Mouse (Mus musculus) stomach, embryonic 14.5 days (tissue): ENCODE results near the gene Psma7. TPM values are rescaled to one million over a fixed set of nuclear protein-coding genes. Genes with fewer than 3 reads are reported as not detected.

Experiments
- ATAC-seq: fragments of 200-750 bp; cut with Nextera tagmentation; 2 replicates; pipeline ENCODE4 v1.8.0; 2017; ENCODE audit warnings: low read depth, moderate TSS enrichment; ENCODE audit not compliant: insufficient number of reproducible peaks, insufficient read depth, low FRiP score
- H3K27ac ChIP-seq: fragments of 300-500 bp; sonication (generic); 2 replicates; pipeline ENCODE4 v1.5.1; 2014; ENCODE audit warnings: mild to moderate bottlenecking, low read length, moderate library complexity, mixed read lengths
- H3K27me3 ChIP-seq: fragments of 300-500 bp; sonication (generic); 2 replicates; pipeline ENCODE4 v1.6.1; 2014; ENCODE audit warnings: low read length, control low read depth, mixed read lengths; ENCODE audit not compliant: control insufficient read depth, insufficient read depth
- H3K36me3 ChIP-seq: fragments of 300-500 bp; sonication (generic); 2 replicates; pipeline ENCODE4 v1.6.1; 2014; ENCODE audit warnings: mild to moderate bottlenecking, control low read depth, low read length, moderate library complexity, mixed read lengths; ENCODE audit not compliant: control insufficient read depth, insufficient read depth
- H3K4me1 ChIP-seq: fragments of 300-500 bp; sonication (generic); 2 replicates; pipeline ENCODE4 v1.6.1; 2014; ENCODE audit warnings: low read length, control low read depth, mixed read lengths; ENCODE audit not compliant: control insufficient read depth, insufficient read depth
- H3K4me2 ChIP-seq: fragments of 300-500 bp; sonication (generic); replicated peaks from 2 replicates; pipeline ENCODE4 v1.6.1; 2014; ENCODE audit warnings: low read depth, low read length, control low read depth
- H3K4me3 ChIP-seq: fragments of 300-500 bp; sonication (generic); 2 replicates; pipeline ENCODE4 v1.5.1; 2014; ENCODE audit warnings: low read depth, low read length, control low read depth
- H3K9ac ChIP-seq: fragments of 300-500 bp; sonication (generic); replicated peaks from 2 replicates; pipeline ENCODE4 v1.6.1; 2014; ENCODE audit warnings: low read depth, mild to moderate bottlenecking, control low read depth, low read length, moderate library complexity, mixed read lengths
- H3K9me3 ChIP-seq: fragments of 300-500 bp; sonication (generic); 2 replicates; pipeline ENCODE4 v1.6.1; 2016; ENCODE audit warnings: low read depth, low read length, control low read depth; ENCODE audit not compliant: control insufficient read depth
- WGBS: fragments of 180-500 bp; shearing (Covaris S2); extraction: QIAGEN DNeasy Blood & Tissue Kit; methylation state at CpG from one replicate; pipeline ENCODE4 v1.1.7; 2014; 5-methylcytosine and 5-hydroxymethylcytosine counted together
- polyA plus RNA-seq: library from polyadenylated mRNA; unstranded; fragments of >200 nt; fragmentation: Nextera tagmentation; extraction: Ambion mirVana; gene quantifications from 2 replicates; pipeline ENCODE4 v1.2.1, GENCODE M21; 2014

Gene Psma7
- polyA plus RNA-seq, 1 experiment from 2014 or later = 480 TPM

DNA sequence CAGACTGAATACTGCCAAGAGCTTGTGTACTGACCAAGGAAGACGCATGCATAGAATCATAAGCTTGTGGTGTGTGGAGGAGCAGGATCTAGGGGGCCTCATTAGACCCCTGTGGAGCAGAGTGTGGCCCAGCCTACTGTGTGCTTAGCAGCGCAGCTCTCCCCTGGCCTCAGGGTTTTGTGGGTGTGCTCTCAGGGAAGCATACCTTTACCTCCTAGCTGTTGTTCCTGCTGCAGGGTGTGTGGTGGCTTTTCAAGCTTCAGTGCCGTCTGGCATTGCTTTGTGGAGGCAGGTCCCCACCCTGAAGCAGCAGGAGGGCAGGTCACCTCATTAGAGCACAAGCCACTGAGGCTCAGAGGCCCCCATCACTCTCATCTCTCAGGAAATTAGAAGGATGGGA lies 35.4 kb upstream of the Psma7 start:
- Histone ChIP-seq H3K36me3 (no peaks in the 10 kb centered on the region; the same call in 1 of the 2 replicates), H3K9ac (no peak overlapping the region), H3K27me3 (no peaks in the 10 kb centered on the region), H3K9me3 (no peaks in the 10 kb centered on the region), H3K4me2 (no peak overlapping the region), H3K4me1 (no peaks in the 10 kb centered on the region), H3K4me3 (no peak overlapping the region), H3K27ac (no peak overlapping the region)
- WGBS = 65% methylated on average over 3 of the region's 3 CpGs
- ATAC-seq = no peak

DNA sequence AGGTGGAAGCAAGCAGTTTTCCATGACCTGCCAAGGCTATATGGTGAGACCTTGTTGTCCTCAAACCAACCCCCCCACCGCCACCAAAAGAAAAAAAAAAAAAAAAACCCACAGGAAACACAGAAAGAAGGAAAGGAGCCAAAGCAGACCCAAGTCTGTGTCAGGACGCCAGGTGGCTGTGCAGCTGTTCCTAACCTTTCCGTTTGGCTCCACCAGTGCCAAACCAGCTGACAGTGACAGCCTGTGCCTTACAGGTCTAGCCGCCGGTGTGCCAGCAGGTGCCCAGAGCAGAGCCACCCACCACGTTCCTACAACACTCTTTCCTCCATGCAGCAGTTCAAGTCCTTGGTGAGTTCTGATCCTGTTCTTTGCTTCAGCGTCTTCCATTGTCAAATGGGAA lies 30.7 kb upstream of the Psma7 start:
- Histone ChIP-seq H3K4me3 (no peak overlapping the region), H3K27me3 (no peaks in the 10 kb centered on the region), H3K9me3 (no peaks in the 10 kb centered on the region), H3K27ac (no peak overlapping the region), H3K36me3 (no peaks in the 10 kb centered on the region; the same call in 1 of the 2 replicates), H3K9ac (no peak overlapping the region), H3K4me1 (peaks cover 8% of the 10 kb centered on the region; the same call in 1 of the 2 replicates), H3K4me2 (no peak overlapping the region)
- no peak for ATAC-seq
- WGBS = 89% methylated on average over 7 of the region's 7 CpGs

GRCm38 (mm10) chr2:180071671-180072070 lies 29.4 kb upstream of the Psma7 start:
- no peak for ATAC-seq
- no peak overlapping the region for H3K27ac ChIP-seq
- WGBS = 83% methylated on average over 2 of the region's 2 CpGs
- H3K36me3 ChIP-seq = peaks cover 3% of the 10 kb centered on the region; the same call in 1 of the 2 replicates
- no peak overlapping the region for H3K9ac ChIP-seq
- no peaks in the 10 kb centered on the region for H3K9me3 ChIP-seq
- H3K4me3 ChIP-seq = no peak overlapping the region
- peaks cover 8% of the 10 kb centered on the region; the same call in 1 of the 2 replicates for H3K4me1 ChIP-seq
- peak overlapping the region; percentile 62; the same call in 1 of the 2 replicates for H3K4me2 ChIP-seq
- H3K27me3 ChIP-seq = no peaks in the 10 kb centered on the region

- Histone ChIP-seq H3K4me3 (peak within 1 kb of the TSS; percentile 63), H3K4me2 (peak within 1 kb of the TSS; percentile 62), H3K4me1 (peaks cover 8% of the 10 kb centered on the region; the same call in 1 of the 2 replicates), H3K9me3 (no peaks in the 10 kb centered on the region), H3K9ac (peak within 1 kb of the TSS; percentile 49), H3K27me3 (no peaks in the 10 kb centered on the region), H3K27ac (peak within 1 kb of the TSS; percentile 52; the same call in 1 of the 2 replicates), H3K36me3 (peaks cover 3% of the 10 kb centered on the region; the same call in 1 of the 2 replicates)
- 5% methylated on average over 58 of the region's 58 CpGs for WGBS
- peak; percentile 96 for ATAC-seq
Observed at GRCm38 (mm10) chr2:180070481-180071453, 28.5 kb upstream of the Psma7 start, which contains the start of gene Mtg2. Gene Mtg2, plus strand, starts transcription at chr2:180070588.

DNA sequence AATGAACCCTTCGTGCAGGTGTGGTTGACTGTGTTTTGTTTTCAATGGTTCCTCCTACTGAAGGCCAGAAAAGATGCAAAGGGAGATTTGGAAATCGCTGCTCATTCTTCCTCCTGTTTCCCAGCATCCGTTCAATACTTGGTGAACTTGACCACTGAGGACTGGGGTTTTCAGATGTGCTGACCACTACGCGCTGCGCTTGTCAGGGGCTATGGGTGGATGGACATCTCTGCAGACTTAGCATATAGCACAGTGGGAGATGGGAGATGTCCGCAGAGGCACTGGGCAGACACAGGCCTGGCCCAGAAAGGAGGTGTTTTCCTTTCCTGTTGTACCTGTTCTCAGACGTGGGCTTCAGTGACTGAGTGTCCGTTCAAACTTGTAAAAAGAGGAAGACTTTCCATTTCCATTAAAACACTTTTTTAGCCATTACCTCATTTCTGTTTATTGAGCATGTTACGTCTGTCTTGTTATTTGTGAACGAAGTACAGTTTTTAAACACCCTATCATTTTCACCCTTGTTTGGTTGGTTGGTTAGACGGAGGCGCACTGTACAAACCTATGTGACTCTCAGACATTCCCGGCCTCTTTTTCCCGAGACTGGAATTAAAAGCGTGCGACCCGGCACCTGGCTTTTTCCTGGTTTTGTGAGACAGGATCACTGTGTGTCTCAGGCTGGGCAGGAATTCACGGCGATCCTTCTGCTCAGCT lies 27.7 kb upstream of the Psma7 start:
- peak; percentile 29; the same call in 1 of the 2 replicates for ATAC-seq
- WGBS = 34% methylated on average over 20 of the region's 20 CpGs
- peak overlapping the region; percentile 62 for H3K4me2 ChIP-seq

GRCm38 (mm10) chr2:180063338-180064131 lies 21.3 kb upstream of the Psma7 start:
- Histone ChIP-seq H3K4me3 (no peak overlapping the region), H3K9ac (no peak overlapping the region), H3K27me3 (no peaks in the 10 kb centered on the region), H3K9me3 (no peaks in the 10 kb centered on the region), H3K27ac (no peak overlapping the region), H3K4me2 (no peak overlapping the region), H3K36me3 (peaks cover 46% of the 10 kb centered on the region), H3K4me1 (no peaks in the 10 kb centered on the region)
- WGBS = 95% methylated on average over 11 of the region's 11 CpGs
- ATAC-seq = no peak

More for the DNA sequence above, 27.7 kb upstream of the Psma7 start:
- peak overlapping the region; percentile 63 for H3K4me3 ChIP-seq
- H3K9me3 ChIP-seq = no peaks in the 10 kb centered on the region
- H3K27me3 ChIP-seq = no peaks in the 10 kb centered on the region
- H3K27ac ChIP-seq = no peak overlapping the region; the same call in 1 of the 2 replicates
- H3K9ac ChIP-seq = peak overlapping the region; percentile 28; the same call in 1 of the 2 replicates
- H3K4me1 ChIP-seq = peaks cover 8% of the 10 kb centered on the region; the same call in 1 of the 2 replicates
- peaks cover 3% of the 10 kb centered on the region; the same call in 1 of the 2 replicates for H3K36me3 ChIP-seq

GRCm38 (mm10) chr2:180053001-180053400 lies 10.8 kb upstream of the Psma7 start:
- H3K27me3 ChIP-seq = no peaks in the 10 kb centered on the region
- no peak overlapping the region for H3K27ac ChIP-seq
- no peaks in the 10 kb centered on the region for H3K9me3 ChIP-seq
- no peaks in the 10 kb centered on the region for H3K4me1 ChIP-seq
- 94% methylated on average over 9 of the region's 9 CpGs for WGBS
- peaks cover 31% of the 10 kb centered on the region; the same call in 1 of the 2 replicates for H3K36me3 ChIP-seq
- no peak overlapping the region for H3K4me2 ChIP-seq
- H3K4me3 ChIP-seq = no peak overlapping the region
- ATAC-seq = no peak
- no peak overlapping the region for H3K9ac ChIP-seq
